In genomic region chr5:25011019-25011485, GRCm38 (mm10) we compare ENCODE assay signal across 8 mouse cellular contexts.
DNase-seq lines count a peak whose midpoint lies in the region; ATAC-seq lines count a peak whose summit lies in the region.

No protein-coding gene starts in this region.

- DNase-seq in ZHBTc4 (ENCODE audit: low read depth, low spot score): peak; percentile 90
- peak; percentile 81 for DNase-seq in gastrocnemius, postnatal 14 days
- peak; percentile 83 to 86 for DNase-seq in left cerebral cortex, postnatal 10 days (ENCODE audit: extremely low spot score in 1 of 2, low spot score in 2 of 2)
- DNase-seq in right cerebral cortex, postnatal 14 days: peak; percentile 86
- peak; percentile 75 to 80 for DNase-seq in urinary bladder, postnatal 36 days (ENCODE audit: low spot score in 2 of 2)

- intact Hi-C loops in gastrocnemius, postnatal 14 days (cut with DNase I; ENCODE audit: low total_unique reads): loop anchor here (5.0 kb wide), 2 partner anchors 109 to 334 kb away; no protein-coding TSS in a partner anchor
- intact Hi-C loops in left cerebral cortex, postnatal 10 days (cut with DNase I): loop anchor here (5.0 to 10.0 kb wide), 3 partner anchors 154 to 334 kb away; no protein-coding TSS in a partner anchor

- ATAC-seq in common myeloid progenitor, adult 5-6 weeks (replicated peaks; ENCODE audit: low read depth, poor library complexity, severe bottlenecking): peak; percentile 61
- peak; percentile 46 for ATAC-seq in inflammation-experienced regulatory T-cells, adult 6 months
- ATAC-seq in megakaryocyte-erythroid progenitor cell, adult 5-6 weeks (replicated peaks; ENCODE audit: low FRiP score, low TSS enrichment, poor library complexity, severe bottlenecking): peak; percentile 62

Comparison
In these comparisons a context has a peak if more than half of its experiments do, and no peak if none do; other contexts are left out.
1. Peak in every context shown above with its lines: DNase-seq and ATAC-seq.